Mouse (Mus musculus) liver, adult 2 months (tissue): ENCODE data around the gene Olfr1104. TPM values are rescaled to one million over a fixed set of nuclear protein-coding genes. Genes with fewer than 3 reads are reported as not detected.

Experiments used
- DNase-seq: peaks from one replicate; pipeline ENCODE4 v3.0.0-alpha.2; 2011; ENCODE audit warnings: low read depth, low spot score; ENCODE audit errors: extremely low read depth
- H3K27ac ChIP-seq: fragments of 200-500 bp; replicated peaks from 2 replicates; pipeline ENCODE4 v1.5.1; 2012; ENCODE audit warnings: low read depth, mild to moderate bottlenecking, control low read depth, inconsistent platforms, low read length; ENCODE audit not compliant: insufficient read depth
- H3K27me3 ChIP-seq: fragments of 200-500 bp; 2 replicates; pipeline ENCODE4 v1.6.1; 2012; ENCODE audit warnings: mild to moderate bottlenecking, moderate library complexity, low read length, inconsistent platforms; ENCODE audit not compliant: control insufficient read depth, insufficient read depth
- H3K36me3 ChIP-seq: fragments of 200-500 bp; 2 replicates; pipeline ENCODE4 v1.6.1; 2012; ENCODE audit warnings: low read length, inconsistent platforms; ENCODE audit not compliant: control insufficient read depth, insufficient read depth
- H3K4me1 ChIP-seq: fragments of 200-500 bp; 2 replicates; pipeline ENCODE4 v1.6.1; 2011; ENCODE audit warnings: low read length; ENCODE audit not compliant: control insufficient read depth, insufficient read depth
- H3K4me3 ChIP-seq: fragments of 200-500 bp; 2 replicates; pipeline ENCODE4 v1.5.1; 2011; ENCODE audit warnings: low read depth, mild to moderate bottlenecking, control low read depth, low read length, moderate library complexity; ENCODE audit not compliant: insufficient read depth
- H3K79me2 ChIP-seq: fragments of 200-500 bp; 2 replicates; pipeline ENCODE4 v1.6.1; 2012; ENCODE audit warnings: inconsistent platforms, mild to moderate bottlenecking, low read length, moderate library complexity; ENCODE audit not compliant: control insufficient read depth, insufficient read depth
- H3K9ac ChIP-seq: fragments of 200-500 bp; 2 replicates; pipeline ENCODE4 v1.6.1; 2012; ENCODE audit warnings: low read depth, mild to moderate bottlenecking, control low read depth, inconsistent platforms, low read length
- CTCF ChIP-seq: fragments of 200-500 bp; IDR thresholded peaks from 2 replicates; pipeline ENCODE4 v1.5.1; 2011; ENCODE audit warnings: low read depth, low read length, control low read depth
- POLR2A ChIP-seq: fragments of 200-500 bp; IDR thresholded peaks from 2 replicates; pipeline ENCODE4 v1.6.1; 2011; ENCODE audit warnings: low read length, control low read depth; ENCODE audit not compliant: insufficient read depth; ENCODE audit errors: extremely low read depth
- WGBS: fragments of 180-500 bp; shearing (Covaris S2); methylation state at CpG from one replicate; pipeline ENCODE4 v1.1.7; 2018; 5-methylcytosine and 5-hydroxymethylcytosine counted together
- polyA plus RNA-seq: library from polyadenylated mRNA; depleted of rRNA; stranded (reverse); fragments of >200 nt; gene quantifications from 2 replicates; pipeline ENCODE4 v1.2.3, GENCODE M21; 2012; rRNA removed
- total RNA-seq: library from RNA; depleted of rRNA; stranded (reverse); fragments of >200 nt; gene quantifications from 2 replicates; pipeline ENCODE4 v1.2.3, GENCODE M21; 2014; rRNA removed

Olfr1104 gene
- total and polyA plus RNA-seq, 2 experiments, result not detected

- H3K4me3 ChIP-seq, result no peak within 1 kb of the TSS
- no peaks in the 10 kb centered on the region for H3K4me1 ChIP-seq
- H3K27ac ChIP-seq, result no peak within 1 kb of the TSS
- no peak for DNase-seq
- no peak within 1 kb of the TSS for H3K9ac ChIP-seq
- H3K79me2 ChIP-seq, result no peaks in the 10 kb centered on the region
- 68% methylated on average over 3 of the region's 3 CpGs for WGBS
- TF ChIP-seq CTCF (no peak), POLR2A (no peak)
- H3K27me3 ChIP-seq, result no peaks in the 10 kb centered on the region
- H3K36me3 ChIP-seq, result no peaks in the 10 kb centered on the region
Measured at GRCm38 (mm10) chr2:86979854-86980253, 47.0 kb downstream of the Olfr1104 start, which contains the start of gene Olfr1100. Gene Olfr1100 (minus strand): TSS chr2:86979954.

Other genes with a start within 250 kb of the Olfr1104 start
- not detected in 2 replicates for gene Olfr1093, start 244.6 kb downstream of the Olfr1104 start, total RNA-seq
- gene Olfr1093, start 244.6 kb downstream of the Olfr1104 start, polyA plus RNA-seq, result not detected in 2 replicates
- not detected in 2 replicates for gene Olfr141, start 217.1 kb downstream of the Olfr1104 start, total RNA-seq
- not detected in 2 replicates for gene Olfr141, start 217.1 kb downstream of the Olfr1104 start, polyA plus RNA-seq
- not detected in 2 replicates for gene Olfr1094, start 202.4 kb downstream of the Olfr1104 start, total RNA-seq
- not detected in 2 replicates for gene Olfr1094, start 202.4 kb downstream of the Olfr1104 start, polyA plus RNA-seq
- not detected in 2 replicates for gene Olfr1095, start 175.4 kb downstream of the Olfr1104 start, total RNA-seq
- gene Olfr1095, start 175.4 kb downstream of the Olfr1104 start, polyA plus RNA-seq, result not detected in 2 replicates
- not detected in 2 replicates for gene Gm13723, start 152.3 kb downstream of the Olfr1104 start, total RNA-seq
- not detected in 2 replicates for gene Gm13723, start 152.3 kb downstream of the Olfr1104 start, polyA plus RNA-seq
- gene Olfr1097, start 134.9 kb downstream of the Olfr1104 start, total RNA-seq, result not detected in 2 replicates
- gene Olfr1097, start 134.9 kb downstream of the Olfr1104 start, polyA plus RNA-seq, result not detected in 2 replicates
- not detected in 2 replicates for gene Olfr1098, start 102.5 kb downstream of the Olfr1104 start, total RNA-seq
- not detected in 2 replicates for gene Olfr1098, start 102.5 kb downstream of the Olfr1104 start, polyA plus RNA-seq
- gene Olfr1099, start 66.4 kb downstream of the Olfr1104 start, total RNA-seq, result not detected in 2 replicates
- not detected in 2 replicates for gene Olfr1099, start 66.4 kb downstream of the Olfr1104 start, polyA plus RNA-seq
- gene Olfr1100, start 47.1 kb downstream of the Olfr1104 start, total RNA-seq, result not detected in 2 replicates
- gene Olfr1100, start 47.1 kb downstream of the Olfr1104 start, polyA plus RNA-seq, result not detected in 2 replicates
- gene Olfr1101, start 35.9 kb downstream of the Olfr1104 start, total RNA-seq, result not detected in 2 replicates
- not detected in 2 replicates for gene Olfr1101, start 35.9 kb downstream of the Olfr1104 start, polyA plus RNA-seq
- not detected in 2 replicates for gene Olfr1102, start 28.7 kb downstream of the Olfr1104 start, total RNA-seq
- not detected in 2 replicates for gene Olfr1102, start 28.7 kb downstream of the Olfr1104 start, polyA plus RNA-seq
- not detected in 2 replicates for gene Olfr1105, start 9.5 kb upstream of the Olfr1104 start, total RNA-seq
- gene Olfr1105, start 9.5 kb upstream of the Olfr1104 start, polyA plus RNA-seq, result not detected in 2 replicates
- not detected in 2 replicates for gene Olfr1106, start 25.2 kb upstream of the Olfr1104 start, total RNA-seq
- not detected in 2 replicates for gene Olfr1106, start 25.2 kb upstream of the Olfr1104 start, polyA plus RNA-seq
- not detected in 2 replicates for gene Olfr1107, start 48.7 kb upstream of the Olfr1104 start, total RNA-seq
- not detected in 2 replicates for gene Olfr1107, start 48.7 kb upstream of the Olfr1104 start, polyA plus RNA-seq
- not detected in 2 replicates for gene Olfr1109, start 68.9 kb upstream of the Olfr1104 start, total RNA-seq
- not detected in 2 replicates for gene Olfr1109, start 68.9 kb upstream of the Olfr1104 start, polyA plus RNA-seq
- not detected in 2 replicates for gene Olfr259, start 87.5 kb upstream of the Olfr1104 start, total RNA-seq
- gene Olfr259, start 87.5 kb upstream of the Olfr1104 start, polyA plus RNA-seq, result not detected in 2 replicates
- gene Olfr1110, start 113.2 kb upstream of the Olfr1104 start, total RNA-seq, result not detected in 2 replicates
- gene Olfr1110, start 113.2 kb upstream of the Olfr1104 start, polyA plus RNA-seq, result not detected in 2 replicates
- gene Olfr1111, start 125.5 kb upstream of the Olfr1104 start, total RNA-seq, result not detected in 2 replicates
- not detected in 2 replicates for gene Olfr1111, start 125.5 kb upstream of the Olfr1104 start, polyA plus RNA-seq
- gene Olfr1112, start 160.7 kb upstream of the Olfr1104 start, total RNA-seq, result not detected in 2 replicates
- not detected in 2 replicates for gene Olfr1112, start 160.7 kb upstream of the Olfr1104 start, polyA plus RNA-seq
- not detected in 2 replicates for gene Olfr1113, start 181.9 kb upstream of the Olfr1104 start, total RNA-seq
- not detected in 2 replicates for gene Olfr1113, start 181.9 kb upstream of the Olfr1104 start, polyA plus RNA-seq
- not detected in 2 replicates for gene Olfr1115, start 220.9 kb upstream of the Olfr1104 start, total RNA-seq
- gene Olfr1115, start 220.9 kb upstream of the Olfr1104 start, polyA plus RNA-seq, result not detected in 2 replicates
- gene Olfr1116, start 240.5 kb upstream of the Olfr1104 start, total RNA-seq, result not detected in 2 replicates
- gene Olfr1116, start 240.5 kb upstream of the Olfr1104 start, polyA plus RNA-seq, result not detected in 2 replicates